Mouse (Mus musculus) heart, postnatal 0 days (tissue): ENCODE results near the gene Sgo2a. TPM values are rescaled to one million over a fixed set of nuclear protein-coding genes. Genes with fewer than 3 reads are reported as not detected.

Experiments used
- ATAC-seq: fragments of 200-750 bp; cut with Nextera tagmentation; 2 replicates; pipeline ENCODE4 v1.8.0; 2017; ENCODE audit warnings: low read depth, moderate number of reproducible peaks, moderate library complexity; ENCODE audit not compliant: insufficient read depth
- DNase-seq: peaks from one replicate; pipeline ENCODE4 v3.0.0-alpha.2; 2016; ENCODE audit warnings: low spot score
- H3K27ac ChIP-seq: fragments of 300-500 bp; sonication (generic); 2 replicates; pipeline ENCODE4 v1.5.1; 2014; ENCODE audit warnings: low read depth, mild to moderate bottlenecking
- H3K27me3 ChIP-seq: fragments of 300-500 bp; sonication (generic); 2 replicates; pipeline ENCODE4 v1.6.1; 2014; ENCODE audit warnings: low read length, mixed read lengths; ENCODE audit not compliant: control insufficient read depth, insufficient read depth
- H3K36me3 ChIP-seq: fragments of 300-500 bp; sonication (generic); replicated peaks from 2 replicates; pipeline ENCODE4 v1.6.1; 2014; ENCODE audit warnings: low read length, mixed read lengths; ENCODE audit not compliant: control insufficient read depth, insufficient read depth
- H3K4me1 ChIP-seq: fragments of 300-500 bp; sonication (generic); 2 replicates; pipeline ENCODE4 v1.6.1; 2014; ENCODE audit warnings: antibody characterized with exemption; ENCODE audit not compliant: control insufficient read depth, insufficient read depth
- H3K4me2 ChIP-seq: fragments of 300-500 bp; sonication (generic); 2 replicates; pipeline ENCODE4 v1.6.1; 2014; ENCODE audit warnings: low read depth, mild to moderate bottlenecking, low read length, moderate library complexity
- H3K4me3 ChIP-seq: fragments of 300-500 bp; sonication (generic); 2 replicates; pipeline ENCODE4 v1.5.1; 2014; ENCODE audit warnings: low read depth, low read length
- H3K9ac ChIP-seq: fragments of 300-500 bp; sonication (generic); replicated peaks from 2 replicates; pipeline ENCODE4 v1.6.1; 2014; ENCODE audit warnings: low read depth, low read length, mixed read lengths
- H3K9me3 ChIP-seq: fragments of 300-500 bp; sonication (generic); replicated peaks from 2 replicates; pipeline ENCODE4 v1.6.1; 2016; ENCODE audit warnings: low read length; ENCODE audit not compliant: control insufficient read depth
- CTCF ChIP-seq: IDR thresholded peaks from 2 replicates; pipeline ENCODE4 v1.5.1; 2016; ENCODE audit warnings: antibody characterized with exemption, control low read depth, low read depth
- EP300 ChIP-seq: IDR thresholded peaks from 2 replicates; pipeline ENCODE4 v1.6.1; 2016; ENCODE audit warnings: antibody characterized with exemption, low read depth
- WGBS: fragments of 180-500 bp; shearing (Covaris S2); extraction: QIAGEN DNeasy Blood & Tissue Kit; methylation state at CpG from one replicate; pipeline ENCODE4 v1.1.7; 2014; 5-methylcytosine and 5-hydroxymethylcytosine counted together
- polyA plus RNA-seq: library from polyadenylated mRNA; unstranded; fragments of >200 nt; fragmentation: Nextera tagmentation; extraction: Ambion mirVana; gene quantifications from 2 replicates; pipeline ENCODE4 v1.2.1, GENCODE M21; 2015
- total RNA-seq: library from RNA; depleted of rRNA; stranded (reverse); fragments of >200 nt; gene quantifications from 2 replicates; pipeline ENCODE4 v1.2.3, GENCODE M21; 2014; ENCODE audit warnings: low replicate concordance

The Sgo2a gene
- total and polyA plus RNA-seq, 2 experiments from 2014 or later = 6.9 to 11.4 TPM

DNA sequence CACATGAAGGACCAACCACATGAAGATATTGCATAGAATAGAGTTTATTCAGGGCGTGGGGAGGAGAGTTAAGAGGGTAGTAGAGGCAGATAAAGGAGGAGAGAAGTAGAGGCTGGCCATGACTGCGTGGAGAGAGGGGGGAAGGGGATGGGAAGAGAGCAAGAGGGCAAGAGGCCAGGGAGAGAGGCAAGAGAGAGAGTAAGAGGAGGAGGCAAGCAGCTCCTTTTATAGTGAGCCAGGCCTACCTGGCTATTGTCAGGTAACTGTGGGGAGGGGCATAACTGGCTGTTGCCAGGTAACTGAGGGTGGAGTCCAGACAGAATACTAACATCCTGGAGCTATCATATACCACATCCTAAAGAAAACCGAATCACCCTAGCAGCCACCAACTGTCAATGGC lies 49.3 kb downstream of the Sgo2a start:
- H3K9ac ChIP-seq = no peak overlapping the region
- no peak overlapping the region for H3K27ac ChIP-seq
- no peak overlapping the region for H3K4me3 ChIP-seq
- TF ChIP-seq EP300 = no peak
- TF ChIP-seq CTCF = no peak
- ATAC-seq (no peak), DNase-seq (no peak)
- H3K36me3 ChIP-seq = no peaks in the 10 kb centered on the region
- no peaks in the 10 kb centered on the region for H3K27me3 ChIP-seq
- H3K4me2 ChIP-seq = no peak overlapping the region
- H3K4me1 ChIP-seq = no peaks in the 10 kb centered on the region
- no peaks in the 10 kb centered on the region for H3K9me3 ChIP-seq
- WGBS = 62% methylated on average over 3 of the region's 3 CpGs

DNA sequence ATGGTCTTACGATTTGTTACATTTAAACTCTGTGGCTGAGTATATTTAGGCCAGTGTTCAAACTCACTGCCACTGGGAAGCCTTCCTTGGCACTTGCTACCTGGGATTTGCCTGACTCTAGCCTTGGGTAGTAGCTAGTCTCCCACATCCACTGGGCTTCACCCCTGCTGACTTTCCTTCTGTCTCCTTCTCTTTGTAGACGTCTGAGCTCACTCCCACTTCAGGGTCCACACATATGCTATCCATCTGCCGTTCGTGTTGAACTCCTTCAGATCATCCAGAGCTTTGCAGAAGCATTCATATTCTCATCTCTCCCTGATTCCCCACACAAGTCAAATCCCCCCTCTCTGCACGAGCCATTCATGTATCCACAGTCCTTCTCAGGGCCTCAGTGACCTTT lies 49.8 kb downstream of the Sgo2a start:
- Histone ChIP-seq H3K27me3 (no peaks in the 10 kb centered on the region), H3K9ac (no peak overlapping the region), H3K9me3 (no peaks in the 10 kb centered on the region), H3K4me1 (no peaks in the 10 kb centered on the region), H3K4me2 (no peak overlapping the region), H3K4me3 (no peak overlapping the region), H3K36me3 (no peaks in the 10 kb centered on the region), H3K27ac (no peak overlapping the region)
- DNase-seq = no peak
- WGBS = 67% methylated on average over 5 of the region's 5 CpGs
- TF ChIP-seq EP300 (no peak), CTCF (no peak)
- no peak for ATAC-seq

DNA sequence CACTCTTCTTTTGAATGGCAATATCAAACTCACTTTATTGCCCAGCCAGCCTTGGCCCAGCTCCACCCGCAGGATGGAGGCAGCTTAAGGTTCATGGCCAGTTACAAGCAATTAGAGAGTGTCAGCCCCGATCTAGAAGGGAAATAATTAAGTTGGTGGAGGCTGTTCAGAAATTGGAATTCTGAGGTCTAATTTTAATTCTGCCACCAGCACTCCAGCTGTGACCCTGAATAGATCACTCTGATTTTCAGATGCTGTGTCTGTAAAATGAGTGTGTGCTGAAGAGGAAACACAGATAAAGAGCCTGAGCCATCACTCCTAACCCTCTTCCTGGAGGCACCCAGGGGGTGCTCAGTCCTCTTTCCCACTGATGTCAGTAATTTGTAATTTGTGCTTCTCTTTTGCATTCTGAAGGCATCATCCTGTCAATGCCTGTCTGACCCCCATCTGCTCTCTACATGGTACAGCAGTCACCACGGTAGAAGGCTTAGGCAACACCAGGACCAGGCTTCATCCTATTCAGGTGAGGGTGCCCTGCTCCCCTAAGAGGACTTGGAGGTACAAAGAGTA lies 51.0 kb downstream of the Sgo2a start:
- Histone ChIP-seq H3K9me3 (no peaks in the 10 kb centered on the region), H3K4me3 (no peak overlapping the region), H3K4me1 (no peaks in the 10 kb centered on the region), H3K4me2 (no peak overlapping the region), H3K36me3 (no peaks in the 10 kb centered on the region), H3K27me3 (no peaks in the 10 kb centered on the region), H3K9ac (no peak overlapping the region), H3K27ac (no peak overlapping the region)
- no peak for TF ChIP-seq CTCF
- no peak for DNase-seq
- 70% methylated on average over 3 of the region's 3 CpGs for WGBS
- ATAC-seq = no peak

DNA sequence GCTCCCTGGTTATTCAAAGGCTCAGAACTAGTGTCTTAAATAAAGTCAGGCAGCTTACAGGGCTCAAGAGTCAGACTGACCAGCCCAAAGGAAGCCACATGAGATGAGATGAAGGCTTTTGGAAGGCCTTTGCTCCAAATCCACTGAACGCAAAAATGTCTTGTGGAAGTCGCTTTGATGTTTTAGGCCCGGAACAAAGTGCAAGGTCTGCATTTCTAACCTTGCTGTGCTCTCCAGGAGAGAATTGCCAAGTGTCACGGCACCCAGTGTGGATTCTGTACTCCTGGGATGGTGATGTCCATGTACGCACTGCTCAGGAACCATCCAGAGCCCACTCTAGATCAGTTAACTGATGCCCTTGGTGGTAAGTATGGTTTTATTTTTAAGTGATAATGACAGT lies 53.4 kb downstream of the Sgo2a start:
- 87% methylated on average over 5 of the region's 5 CpGs for WGBS
- TF ChIP-seq EP300 (no peak), CTCF (no peak)
- no peaks in the 10 kb centered on the region for H3K9me3 ChIP-seq

DNA sequence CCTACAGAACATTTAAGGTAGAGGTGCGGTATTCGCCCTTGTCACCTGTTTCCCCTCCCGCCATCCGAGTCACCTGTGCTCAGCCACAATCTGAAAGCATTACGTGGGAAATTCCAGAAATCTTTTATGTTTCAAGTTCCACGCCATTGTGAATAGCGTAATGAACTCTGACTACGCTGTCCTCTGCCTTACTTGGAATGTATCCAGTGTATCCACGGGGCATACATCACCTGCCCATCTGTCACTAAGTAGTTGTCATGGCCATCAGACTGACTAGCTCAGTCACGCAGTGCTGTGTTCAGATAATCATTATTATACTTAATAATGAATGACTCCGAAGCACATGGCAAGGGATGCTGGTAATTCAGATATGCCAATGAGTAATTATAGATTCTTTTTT lies 59.8 kb downstream of the Sgo2a start:
- H3K4me3 ChIP-seq = no peak overlapping the region

More for the DNA sequence above, 53.4 kb downstream of the Sgo2a start:
- Histone ChIP-seq H3K27me3 (no peaks in the 10 kb centered on the region), H3K36me3 (no peaks in the 10 kb centered on the region), H3K4me1 (no peaks in the 10 kb centered on the region), H3K9ac (no peak overlapping the region), H3K4me3 (no peak overlapping the region), H3K27ac (no peak overlapping the region), H3K4me2 (no peak overlapping the region)
- no peak for DNase-seq
- no peak for ATAC-seq

DNA sequence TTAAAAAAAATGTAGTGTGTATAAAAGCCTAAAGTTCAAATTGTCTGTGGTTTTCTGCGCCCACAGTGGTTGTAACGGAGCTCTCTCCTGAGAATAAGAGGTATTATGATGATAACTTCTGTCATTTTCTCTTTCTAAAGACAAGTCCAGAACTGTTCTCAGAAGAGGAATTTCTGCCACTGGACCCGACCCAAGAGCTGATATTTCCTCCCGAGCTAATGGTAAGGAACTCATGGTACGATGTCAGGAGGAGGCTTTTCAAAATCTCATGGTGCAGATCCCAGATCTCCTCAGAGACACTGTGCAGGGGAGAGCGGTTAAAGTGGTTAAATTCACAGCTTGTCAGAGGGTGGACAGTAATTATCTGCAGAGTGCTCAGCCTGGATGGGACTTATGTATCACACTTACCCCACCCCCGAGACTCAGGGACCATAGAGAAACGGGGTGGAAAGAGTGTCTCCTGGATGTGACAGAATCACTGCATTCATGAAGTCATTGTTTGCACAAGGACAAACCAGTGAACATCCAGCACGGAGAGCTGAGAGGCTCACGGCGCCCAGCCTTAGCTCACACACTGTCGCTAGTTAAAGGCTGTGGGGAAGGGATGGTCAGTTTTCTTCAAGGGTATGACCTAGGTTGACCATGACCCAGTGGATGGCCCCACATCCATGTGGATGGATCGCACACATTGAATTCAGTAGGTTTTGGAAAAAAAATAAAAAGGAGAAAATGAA lies 60.5 kb downstream of the Sgo2a start:
- no peaks in the 10 kb centered on the region for H3K27me3 ChIP-seq
- DNase-seq (no peak), ATAC-seq (no peak)
- H3K9ac ChIP-seq = no peak overlapping the region
- no peaks in the 10 kb centered on the region for H3K9me3 ChIP-seq
- no peak for TF ChIP-seq CTCF
- TF ChIP-seq EP300 = no peak
- no peak overlapping the region for H3K4me2 ChIP-seq
- H3K36me3 ChIP-seq = no peaks in the 10 kb centered on the region
- H3K27ac ChIP-seq = no peak overlapping the region
- H3K4me1 ChIP-seq = no peaks in the 10 kb centered on the region
- WGBS = 69% methylated on average over 13 of the region's 13 CpGs
- H3K4me3 ChIP-seq = no peak overlapping the region

More for the DNA sequence above, 59.8 kb downstream of the Sgo2a start:
- no peaks in the 10 kb centered on the region for H3K4me1 ChIP-seq
- H3K36me3 ChIP-seq = no peaks in the 10 kb centered on the region
- no peak overlapping the region for H3K9ac ChIP-seq
- H3K9me3 ChIP-seq = no peaks in the 10 kb centered on the region
- 88% methylated on average over 11 of the region's 11 CpGs for WGBS
- H3K27me3 ChIP-seq = no peaks in the 10 kb centered on the region
- no peak overlapping the region for H3K4me2 ChIP-seq
- TF ChIP-seq CTCF (no peak), EP300 (no peak)
- DNase-seq (no peak), ATAC-seq (no peak)
- H3K27ac ChIP-seq = no peak overlapping the region
